Mouse (Mus musculus): ENCODE measurements at regions not wholly inside any gene's neighbourhood (a gene's known extent, or its start where the extent isn't known, plus 50 kb on each side); places are given as distances from the start of the nearest gene placed in this dataset.

GRCm38 (mm10) chr4:82234443-82234842 lies 471.1 kb downstream of the Nfib start:
- no peak for DNase-seq

DNA sequence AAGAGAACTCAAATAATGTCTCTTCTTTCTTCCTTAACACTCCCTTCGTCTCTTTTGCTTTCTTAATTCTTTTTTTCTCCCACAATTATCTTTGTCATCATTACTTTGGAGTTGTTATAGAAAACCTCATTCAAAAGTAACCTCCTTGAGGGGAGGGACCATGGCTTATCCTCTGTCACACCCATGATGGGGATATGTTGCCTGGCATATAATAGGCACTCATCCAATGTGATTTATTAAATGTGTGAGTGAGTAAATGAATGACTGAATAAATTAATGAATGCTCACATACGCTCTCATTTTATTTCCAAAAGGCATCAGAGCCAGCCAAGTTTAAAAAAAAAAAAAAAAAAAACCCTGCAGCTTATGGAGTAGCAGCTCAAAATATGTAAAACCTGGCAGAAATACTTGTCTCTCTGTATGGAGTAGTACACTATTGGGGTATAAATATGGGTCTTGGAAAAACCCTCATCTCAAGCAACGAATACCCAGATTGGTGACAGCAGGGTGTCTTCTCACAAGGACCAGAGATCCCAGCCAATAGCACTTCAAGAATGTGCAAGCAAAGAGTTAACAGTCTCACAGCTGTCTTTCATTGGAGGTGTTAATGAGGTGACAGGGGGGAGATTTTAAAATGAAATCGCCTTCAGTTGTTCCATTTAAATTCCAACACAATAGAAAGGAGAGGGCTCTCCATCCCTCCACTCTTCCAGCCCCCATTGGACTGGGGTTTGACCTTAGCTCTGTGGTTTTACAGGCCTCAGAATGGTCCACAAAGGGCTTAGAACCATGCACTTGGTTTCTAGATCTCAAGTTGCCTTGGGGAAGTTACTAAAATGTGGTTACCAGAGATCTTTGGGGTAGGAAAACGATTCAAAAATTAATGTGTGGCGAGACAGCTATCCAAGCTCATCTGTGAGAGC lies 479.1 kb downstream of the Nfib start:
- no peak for DNase-seq

GRCm38 (mm10) chr4:82220724-82221123 lies 484.8 kb downstream of the Nfib start:
- no peak for DNase-seq

- no peak for DNase-seq
Measured at GRCm38 (mm10) chr4:82220120-82220714, 485.3 kb downstream of the Nfib start.

DNA sequence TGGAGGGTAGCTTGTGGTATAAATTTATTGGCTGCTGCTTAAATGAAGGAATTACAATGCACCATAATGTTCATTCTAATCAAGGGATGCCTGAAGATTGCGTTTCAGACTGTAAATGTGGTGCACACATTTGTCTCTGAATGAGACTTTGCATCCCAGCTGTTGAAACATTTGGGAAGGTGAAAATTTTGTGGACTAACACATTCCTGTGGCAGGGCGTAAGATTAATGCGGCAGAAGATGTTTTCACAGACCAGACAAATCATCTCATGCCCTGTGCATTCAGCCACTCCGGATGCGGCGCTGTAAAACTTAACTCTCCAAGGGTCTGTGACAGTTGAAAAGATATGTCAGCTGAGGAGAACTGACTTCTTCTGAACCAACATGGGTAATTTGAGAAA lies 486.9 kb downstream of the Nfib start:
- DNase-seq: no peak

GRCm38 (mm10) chr4:82207031-82207430 lies 498.5 kb downstream of the Nfib start:
- DNase-seq: no peak

- DNase-seq: no peak
Measured at GRCm38 (mm10) chr4:82200306-82200705, 505.2 kb downstream of the Nfib start.

- DNase-seq: no peak
Measured at GRCm38 (mm10) chr4:82199118-82199517, 506.4 kb downstream of the Nfib start.

- no peak for DNase-seq
Measured at GRCm38 (mm10) chr4:82197611-82198010, 507.9 kb downstream of the Nfib start.

- no peak for DNase-seq
Measured at GRCm38 (mm10) chr4:82196024-82196647, 509.4 kb downstream of the Nfib start.

DNA sequence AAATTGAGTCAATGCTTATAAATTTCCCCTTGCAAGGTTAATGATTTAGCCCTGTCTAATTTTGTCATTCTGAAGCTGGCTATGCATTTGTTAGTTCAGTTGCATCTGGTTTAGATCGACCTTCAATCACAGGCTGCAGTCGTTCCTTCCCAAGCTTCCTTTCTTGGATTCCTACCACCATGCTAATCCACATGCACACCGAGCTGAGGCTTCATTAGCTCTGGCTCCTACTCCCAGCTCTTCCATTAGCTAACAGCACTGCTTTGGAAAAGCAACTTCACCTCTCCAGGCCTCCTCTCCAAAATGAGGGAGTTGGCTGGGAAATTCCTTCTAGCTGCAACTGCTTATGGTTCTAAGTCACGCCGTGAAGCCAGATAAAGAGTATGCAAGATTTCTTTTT lies 511.6 kb downstream of the Nfib start:
- DNase-seq: no peak

GRCm38 (mm10) chr4:82186892-82187291 lies 518.7 kb downstream of the Nfib start:
- DNase-seq: no peak

- no peak for DNase-seq
Measured at GRCm38 (mm10) chr4:82183974-82184373, 521.6 kb downstream of the Nfib start.

DNA sequence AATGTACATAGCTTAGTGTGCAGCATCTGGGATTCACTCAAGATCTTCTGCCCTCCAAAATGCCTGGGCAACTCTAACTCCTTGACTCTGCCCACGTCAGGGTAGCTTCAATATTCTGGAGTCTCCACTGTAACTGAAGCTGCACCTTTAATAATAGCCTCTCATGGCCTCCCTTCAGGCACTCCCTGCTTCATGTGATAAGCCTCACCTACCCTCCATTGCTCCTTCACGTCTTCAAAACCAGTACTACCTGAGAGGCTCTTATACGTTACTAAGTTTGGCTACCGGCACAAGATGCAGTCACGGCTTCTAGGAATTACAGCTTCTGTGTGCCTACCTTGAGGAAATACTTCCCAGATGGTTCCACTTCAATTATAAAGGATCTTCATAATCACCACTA lies 527.4 kb downstream of the Nfib start:
- DNase-seq: no peak

GRCm38 (mm10) chr4:82176723-82177122 lies 528.8 kb downstream of the Nfib start:
- no peak for DNase-seq

- DNase-seq: no peak
Measured at GRCm38 (mm10) chr4:82173461-82174085, 532.0 kb downstream of the Nfib start.

DNA sequence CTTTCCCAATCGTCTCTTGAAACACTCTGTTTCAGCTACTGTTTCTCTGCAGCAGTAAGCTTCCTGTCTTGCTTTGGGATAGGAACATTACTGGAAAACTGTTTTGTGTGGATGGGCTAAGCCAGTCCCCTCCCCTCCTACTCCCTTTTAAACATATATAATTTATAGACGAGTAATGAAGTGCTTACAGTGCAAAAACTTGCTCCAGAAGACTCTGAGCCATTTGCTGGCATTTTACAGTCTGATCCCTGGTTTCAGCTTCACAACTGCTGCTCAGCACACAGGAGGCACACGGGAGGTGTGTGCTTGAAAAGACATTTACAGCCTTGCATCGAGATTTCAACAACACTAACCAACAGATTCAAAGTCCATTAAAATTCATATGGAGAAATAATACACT lies 534.6 kb downstream of the Nfib start:
- DNase-seq: no peak

- DNase-seq: no peak
Measured at GRCm38 (mm10) chr4:82168032-82168431, 537.5 kb downstream of the Nfib start.

- no peak for DNase-seq
Measured at GRCm38 (mm10) chr4:82167396-82167795, 538.2 kb downstream of the Nfib start.

- DNase-seq: no peak
Measured at GRCm38 (mm10) chr4:82166826-82167225, 538.7 kb downstream of the Nfib start.

DNA sequence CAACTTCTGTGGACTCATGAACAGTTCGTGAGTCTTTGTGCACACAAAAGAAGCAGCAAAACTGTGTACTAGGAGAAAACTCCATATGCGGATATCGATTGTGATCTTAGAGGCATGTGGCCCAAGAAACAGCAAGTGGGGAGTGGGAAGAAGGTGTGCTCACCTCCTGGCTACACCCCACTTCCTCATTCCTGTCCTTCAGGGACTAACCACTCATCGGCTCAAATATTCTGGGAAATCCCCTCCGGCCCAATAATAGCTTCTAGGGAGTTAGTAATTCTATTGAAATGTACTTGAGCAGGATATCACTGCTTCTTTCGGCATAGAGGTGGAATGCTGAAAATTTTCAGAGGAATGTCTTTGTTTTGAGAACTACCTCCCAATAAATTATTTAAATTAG lies 539.5 kb downstream of the Nfib start:
- DNase-seq: no peak

- DNase-seq: no peak
Measured at GRCm38 (mm10) chr4:82164058-82164457, 541.5 kb downstream of the Nfib start.

DNA sequence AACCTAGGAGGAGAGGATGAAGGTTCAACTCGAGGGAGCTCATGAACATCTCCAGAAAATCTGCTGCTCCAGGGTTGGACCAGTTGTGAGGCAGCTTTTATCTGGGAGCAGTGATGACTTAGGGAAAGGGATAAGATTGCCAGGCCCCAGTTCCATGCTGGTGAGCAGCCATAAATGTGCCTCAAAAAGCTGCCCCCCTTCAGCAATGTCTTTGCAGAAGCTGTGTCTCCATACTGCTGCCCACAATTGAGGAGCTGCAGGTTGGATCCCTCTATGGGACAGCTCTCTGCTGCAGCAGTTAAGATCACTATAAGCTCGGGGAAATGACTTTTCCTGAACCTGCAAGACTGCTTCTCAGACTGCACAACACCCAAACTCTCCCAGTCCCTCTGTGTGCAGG lies 543.7 kb downstream of the Nfib start:
- DNase-seq: no peak

Measured in cerebellum, postnatal 10 days (tissue).